Mouse (Mus musculus): Measurements from ENCODE around the gene Fdxacb1. TPM values are rescaled to one million over a fixed set of nuclear protein-coding genes. Genes with fewer than 3 reads are reported as not detected.
A peak's percentile ranks its signal among the peaks of the same experiment; 100 is the strongest.

Fdxacb1 gene
- polyA plus RNA-seq, 1 experiment from 2014 or later, result 11.8 TPM

- Histone ChIP-seq H3K9ac (ENCODE audit: low read length) (no peak overlapping the region), H3K27me3 (ENCODE audit: control insufficient read depth, insufficient read depth, low read length) (no peaks in the 10 kb centered on the region), H3K9me3 (ENCODE audit: control insufficient read depth, low read length) (no peaks in the 10 kb centered on the region), H3K27ac (replicated peaks; ENCODE audit: low read depth, low read length) (no peak overlapping the region), H3K4me3 (ENCODE audit: low read depth, low read length) (no peak overlapping the region), H3K36me3 (ENCODE audit: control insufficient read depth, insufficient read depth, low read length) (peaks cover 3% of the 10 kb centered on the region; the same call in 1 of the 2 replicates), H3K4me1 (ENCODE audit: control insufficient read depth, insufficient read depth, low read length) (no peaks in the 10 kb centered on the region), H3K4me2 (ENCODE audit: low read depth, severe bottlenecking) (no peak overlapping the region)
- ATAC-seq (ENCODE audit: insufficient number of reproducible peaks, low FRiP score, low TSS enrichment, low read depth) (0 out of 2 replicates have a peak, but pooled peaks have one; percentile 57), DNase-seq (ENCODE audit: low spot score) (no peak)
- WGBS, result 86% methylated on average over 7 of the region's 7 CpGs
Observed at GRCm38 (mm10) chr9:50803055-50803671, 35.1 kb downstream of the Fdxacb1 start.

- peaks cover 6% of the 10 kb centered on the region for H3K36me3 ChIP-seq (ENCODE audit: control insufficient read depth, insufficient read depth, low read length)
- no peak for ATAC-seq (ENCODE audit: insufficient number of reproducible peaks, low FRiP score, low TSS enrichment, low read depth)
- no peak for DNase-seq (ENCODE audit: low spot score)
- 91% methylated on average over 6 of the region's 6 CpGs for WGBS
- no peak overlapping the region for H3K4me3 ChIP-seq (ENCODE audit: low read depth, low read length)
- H3K4me2 ChIP-seq (ENCODE audit: low read depth, severe bottlenecking), result no peak overlapping the region
- H3K27ac ChIP-seq (replicated peaks; ENCODE audit: low read depth, low read length), result no peak overlapping the region
- H3K9me3 ChIP-seq (ENCODE audit: control insufficient read depth, low read length), result no peaks in the 10 kb centered on the region
- no peaks in the 10 kb centered on the region for H3K27me3 ChIP-seq (ENCODE audit: control insufficient read depth, insufficient read depth, low read length)
- no peaks in the 10 kb centered on the region for H3K4me1 ChIP-seq (ENCODE audit: control insufficient read depth, insufficient read depth, low read length)
- no peak overlapping the region for H3K9ac ChIP-seq (ENCODE audit: low read length)
Observed at GRCm38 (mm10) chr9:50808471-50808870, 40.4 kb downstream of the Fdxacb1 start.

GRCm38 (mm10) chr9:50809146-50809545, 41.1 kb downstream of the Fdxacb1 start:
- H3K9ac ChIP-seq (ENCODE audit: low read length), result no peak overlapping the region
- ATAC-seq (ENCODE audit: insufficient number of reproducible peaks, low FRiP score, low TSS enrichment, low read depth) (no peak), DNase-seq (ENCODE audit: low spot score) (no peak)
- 91% methylated on average over 13 of the region's 13 CpGs for WGBS
- no peaks in the 10 kb centered on the region for H3K4me1 ChIP-seq (ENCODE audit: control insufficient read depth, insufficient read depth, low read length)
- no peaks in the 10 kb centered on the region for H3K27me3 ChIP-seq (ENCODE audit: control insufficient read depth, insufficient read depth, low read length)
- H3K36me3 ChIP-seq (ENCODE audit: control insufficient read depth, insufficient read depth, low read length), result peaks cover 9% of the 10 kb centered on the region
- no peak overlapping the region for H3K4me3 ChIP-seq (ENCODE audit: low read depth, low read length)
- H3K9me3 ChIP-seq (ENCODE audit: control insufficient read depth, low read length), result no peaks in the 10 kb centered on the region
- H3K27ac ChIP-seq (replicated peaks; ENCODE audit: low read depth, low read length), result no peak overlapping the region
- H3K4me2 ChIP-seq (ENCODE audit: low read depth, severe bottlenecking), result no peak overlapping the region

GRCm38 (mm10) chr9:50811187-50811586, 43.2 kb downstream of the Fdxacb1 start:
- H3K27me3 ChIP-seq (ENCODE audit: control insufficient read depth, insufficient read depth, low read length), result no peaks in the 10 kb centered on the region
- H3K4me2 ChIP-seq (ENCODE audit: low read depth, severe bottlenecking), result no peak overlapping the region
- H3K9me3 ChIP-seq (ENCODE audit: control insufficient read depth, low read length), result no peaks in the 10 kb centered on the region
- 97% methylated on average over 7 of the region's 7 CpGs for WGBS
- H3K36me3 ChIP-seq (ENCODE audit: control insufficient read depth, insufficient read depth, low read length), result peaks cover 10% of the 10 kb centered on the region
- no peak overlapping the region for H3K4me3 ChIP-seq (ENCODE audit: low read depth, low read length)
- no peak for ATAC-seq (ENCODE audit: insufficient number of reproducible peaks, low FRiP score, low TSS enrichment, low read depth)
- no peak for DNase-seq (ENCODE audit: low spot score)
- no peaks in the 10 kb centered on the region for H3K4me1 ChIP-seq (ENCODE audit: control insufficient read depth, insufficient read depth, low read length)
- H3K9ac ChIP-seq (ENCODE audit: low read length), result no peak overlapping the region
- H3K27ac ChIP-seq (replicated peaks; ENCODE audit: low read depth, low read length), result no peak overlapping the region

GRCm38 (mm10) chr9:50811746-50812145, 43.7 kb downstream of the Fdxacb1 start:
- DNase-seq (ENCODE audit: low spot score) (no peak), ATAC-seq (ENCODE audit: insufficient number of reproducible peaks, low FRiP score, low TSS enrichment, low read depth) (no peak)
- H3K9ac ChIP-seq (ENCODE audit: low read length), result no peak overlapping the region
- H3K36me3 ChIP-seq (ENCODE audit: control insufficient read depth, insufficient read depth, low read length), result peaks cover 12% of the 10 kb centered on the region
- H3K4me1 ChIP-seq (ENCODE audit: control insufficient read depth, insufficient read depth, low read length), result no peaks in the 10 kb centered on the region
- no peak overlapping the region for H3K27ac ChIP-seq (replicated peaks; ENCODE audit: low read depth, low read length)
- no peaks in the 10 kb centered on the region for H3K9me3 ChIP-seq (ENCODE audit: control insufficient read depth, low read length)
- H3K4me2 ChIP-seq (ENCODE audit: low read depth, severe bottlenecking), result no peak overlapping the region
- H3K27me3 ChIP-seq (ENCODE audit: control insufficient read depth, insufficient read depth, low read length), result no peaks in the 10 kb centered on the region
- no peak overlapping the region for H3K4me3 ChIP-seq (ENCODE audit: low read depth, low read length)
- WGBS, result 82% methylated on average over 2 of the region's 2 CpGs

- no peak for ATAC-seq (ENCODE audit: insufficient number of reproducible peaks, low FRiP score, low TSS enrichment, low read depth)
- 92% methylated on average over 5 of the region's 5 CpGs for WGBS
Observed at GRCm38 (mm10) chr9:50813796-50814195, 45.8 kb downstream of the Fdxacb1 start.

GRCm38 (mm10) chr9:50815666-50816065, 47.6 kb downstream of the Fdxacb1 start:
- Histone ChIP-seq H3K36me3 (ENCODE audit: control insufficient read depth, insufficient read depth, low read length) (peaks cover 6% of the 10 kb centered on the region), H3K27me3 (ENCODE audit: control insufficient read depth, insufficient read depth, low read length) (no peaks in the 10 kb centered on the region), H3K9ac (ENCODE audit: low read length) (no peak overlapping the region), H3K4me3 (ENCODE audit: low read depth, low read length) (no peak overlapping the region), H3K9me3 (ENCODE audit: control insufficient read depth, low read length) (no peaks in the 10 kb centered on the region), H3K4me1 (ENCODE audit: control insufficient read depth, insufficient read depth, low read length) (no peaks in the 10 kb centered on the region), H3K27ac (replicated peaks; ENCODE audit: low read depth, low read length) (no peak overlapping the region), H3K4me2 (ENCODE audit: low read depth, severe bottlenecking) (no peak overlapping the region)
- 97% methylated on average over 4 of the region's 4 CpGs for WGBS
- DNase-seq (ENCODE audit: low spot score) (no peak), ATAC-seq (ENCODE audit: insufficient number of reproducible peaks, low FRiP score, low TSS enrichment, low read depth) (no peak)

More at GRCm38 (mm10) chr9:50813796-50814195, 45.8 kb downstream of the Fdxacb1 start:
- no peaks in the 10 kb centered on the region for H3K4me1 ChIP-seq (ENCODE audit: control insufficient read depth, insufficient read depth, low read length)
- H3K9me3 ChIP-seq (ENCODE audit: control insufficient read depth, low read length), result no peaks in the 10 kb centered on the region
- no peak overlapping the region for H3K4me2 ChIP-seq (ENCODE audit: low read depth, severe bottlenecking)
- H3K27ac ChIP-seq (replicated peaks; ENCODE audit: low read depth, low read length), result no peak overlapping the region
- H3K27me3 ChIP-seq (ENCODE audit: control insufficient read depth, insufficient read depth, low read length), result no peaks in the 10 kb centered on the region
- H3K4me3 ChIP-seq (ENCODE audit: low read depth, low read length), result no peak overlapping the region
- H3K9ac ChIP-seq (ENCODE audit: low read length), result no peak overlapping the region
- DNase-seq (ENCODE audit: low spot score), result no peak
- peaks cover 12% of the 10 kb centered on the region for H3K36me3 ChIP-seq (ENCODE audit: control insufficient read depth, insufficient read depth, low read length)

GRCm38 (mm10) chr9:50816512-50816911, 48.5 kb downstream of the Fdxacb1 start:
- Histone ChIP-seq H3K9me3 (ENCODE audit: control insufficient read depth, low read length) (no peaks in the 10 kb centered on the region), H3K27ac (replicated peaks; ENCODE audit: low read depth, low read length) (no peak overlapping the region), H3K27me3 (ENCODE audit: control insufficient read depth, insufficient read depth, low read length) (no peaks in the 10 kb centered on the region), H3K4me1 (ENCODE audit: control insufficient read depth, insufficient read depth, low read length) (no peaks in the 10 kb centered on the region), H3K4me3 (ENCODE audit: low read depth, low read length) (no peak overlapping the region), H3K4me2 (ENCODE audit: low read depth, severe bottlenecking) (no peak overlapping the region), H3K9ac (ENCODE audit: low read length) (no peak overlapping the region), H3K36me3 (ENCODE audit: control insufficient read depth, insufficient read depth, low read length) (peaks cover 6% of the 10 kb centered on the region)
- DNase-seq (ENCODE audit: low spot score) (no peak), ATAC-seq (ENCODE audit: insufficient number of reproducible peaks, low FRiP score, low TSS enrichment, low read depth) (no peak)
- 92% methylated on average over 1 of the region's 1 CpGs for WGBS

- no peak overlapping the region for H3K4me3 ChIP-seq (ENCODE audit: low read depth, low read length)
- WGBS, result 94% methylated on average over 6 of the region's 6 CpGs
- ATAC-seq (ENCODE audit: insufficient number of reproducible peaks, low FRiP score, low TSS enrichment, low read depth), result no peak
Observed at GRCm38 (mm10) chr9:50818050-50818449, 50.0 kb downstream of the Fdxacb1 start.

More at GRCm38 (mm10) chr9:50818050-50818449, 50.0 kb downstream of the Fdxacb1 start:
- Histone ChIP-seq H3K4me1 (ENCODE audit: control insufficient read depth, insufficient read depth, low read length) (no peaks in the 10 kb centered on the region), H3K9me3 (ENCODE audit: control insufficient read depth, low read length) (no peaks in the 10 kb centered on the region), H3K27me3 (ENCODE audit: control insufficient read depth, insufficient read depth, low read length) (no peaks in the 10 kb centered on the region), H3K27ac (replicated peaks; ENCODE audit: low read depth, low read length) (no peak overlapping the region), H3K36me3 (ENCODE audit: control insufficient read depth, insufficient read depth, low read length) (peaks cover 6% of the 10 kb centered on the region), H3K9ac (ENCODE audit: low read length) (no peak overlapping the region), H3K4me2 (ENCODE audit: low read depth, severe bottlenecking) (no peak overlapping the region)
- DNase-seq (ENCODE audit: low spot score), result no peak

Data from limb, embryonic 11.5 days (tissue).